Mouse (Mus musculus): ENCODE measurements around the gene Fn1. TPM values are rescaled to one million over a fixed set of nuclear protein-coding genes. Genes with fewer than 3 reads are reported as not detected.

The Fn1 gene
- polyA plus RNA-seq, 2 experiments: 232 to 628 TPM

DNA sequence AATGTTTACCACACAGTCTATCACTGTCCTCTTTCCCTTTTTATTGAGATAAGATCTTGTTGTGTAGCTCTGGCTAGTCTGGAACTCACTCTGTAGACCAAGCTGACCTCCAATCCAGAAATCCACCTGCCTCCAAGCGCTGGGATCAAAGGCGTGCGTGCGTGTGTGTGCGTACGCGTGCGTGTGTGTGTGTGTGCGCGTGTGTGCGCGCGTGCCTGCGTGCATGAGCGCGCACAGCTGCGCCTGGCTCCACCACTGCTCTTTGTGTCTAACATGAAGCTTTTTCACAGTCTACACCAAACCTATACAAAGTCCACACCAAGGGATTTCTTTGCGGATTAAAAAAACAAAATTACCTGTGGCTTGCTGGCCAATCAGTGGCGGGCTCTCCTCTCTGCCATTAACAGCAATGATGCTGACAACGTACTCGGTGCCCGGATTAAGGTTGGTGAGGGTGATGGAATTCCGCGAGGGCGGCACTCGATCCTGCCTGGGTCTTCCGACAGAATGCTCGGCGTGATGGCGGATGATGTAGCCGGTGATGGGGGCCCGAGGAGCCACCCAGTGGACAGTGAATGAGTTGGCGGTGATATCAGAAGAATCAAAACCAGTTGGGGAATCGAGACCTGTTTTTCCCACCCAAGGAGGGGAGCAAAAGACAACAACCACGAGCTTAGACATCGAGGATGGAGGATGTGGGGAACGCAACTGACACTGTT, 43.8 kb downstream of the Fn1 start:
- DNase-seq (ENCODE audit: low spot score): no peak
- no peak for TF ChIP-seq POLR2A (IDR thresholded peaks at IDR 0.05; ENCODE audit: borderline replicate concordance, extremely low read depth, insufficient read depth, insufficient read length)
- H3K36me3 ChIP-seq (ENCODE audit: control insufficient read depth, insufficient read depth, low read length): peaks cover 94% of the 10 kb centered on the region
- no peak overlapping the region for H3K9ac ChIP-seq (ENCODE audit: low read depth, low read length, severe bottlenecking)
- H3K9me3 ChIP-seq (ENCODE audit: control insufficient read depth, low read length): no peaks in the 10 kb centered on the region
- no peak overlapping the region for H3K4me3 ChIP-seq (replicated peaks; ENCODE audit: low read length)
- no peak overlapping the region for H3K4me2 ChIP-seq (replicated peaks; ENCODE audit: low read depth, low read length, severe bottlenecking)
- ATAC-seq (ENCODE audit: low FRiP score, low read depth): no peak
- 94% methylated on average over 37 of the region's 37 CpGs for WGBS
- H3K4me1 ChIP-seq (ENCODE audit: control insufficient read depth, insufficient read depth, low read length): no peaks in the 10 kb centered on the region
- no peaks in the 10 kb centered on the region for H3K27me3 ChIP-seq (ENCODE audit: control insufficient read depth, insufficient read depth, low read length)
- no peak overlapping the region for H3K27ac ChIP-seq (replicated peaks; ENCODE audit: low read depth, low read length)

DNA sequence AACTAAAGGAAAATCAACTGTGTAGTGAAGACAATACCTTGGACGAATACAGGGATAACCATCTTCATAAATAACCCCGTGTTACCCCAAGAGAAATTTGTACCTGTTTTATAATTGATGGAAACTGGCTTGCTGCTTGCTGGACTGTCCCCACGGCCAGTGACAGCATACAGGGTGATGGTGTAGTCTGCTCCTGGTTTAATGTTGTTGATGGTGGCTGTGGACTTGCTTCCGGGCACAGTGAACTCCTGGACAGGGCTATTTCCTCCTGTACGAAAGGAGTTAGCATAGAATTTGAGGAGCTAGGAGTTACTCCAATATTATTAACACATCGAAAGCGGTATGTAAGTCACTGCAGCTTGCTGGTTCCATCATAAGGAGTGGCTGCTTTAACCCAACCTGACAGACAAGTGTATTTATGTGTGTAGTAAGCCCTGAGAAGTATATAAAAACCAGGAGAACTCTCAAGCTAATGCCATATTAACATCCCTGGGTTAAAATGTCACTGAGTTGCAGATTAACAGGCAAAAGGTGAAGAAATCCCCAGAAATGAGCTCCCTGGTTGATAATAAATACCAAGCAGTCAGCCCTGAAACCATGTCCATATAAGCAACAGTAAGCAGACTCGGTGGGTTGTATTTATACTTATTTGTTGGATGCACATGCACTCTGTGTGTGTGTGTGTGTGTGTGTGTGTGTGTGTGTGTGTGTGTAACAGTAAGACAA, 46.2 kb downstream of the Fn1 start:
- no peaks in the 10 kb centered on the region for H3K4me1 ChIP-seq (ENCODE audit: control insufficient read depth, insufficient read depth, low read length)
- no peak for TF ChIP-seq POLR2A (IDR thresholded peaks at IDR 0.05; ENCODE audit: borderline replicate concordance, extremely low read depth, insufficient read depth, insufficient read length)
- WGBS: 89% methylated on average over 8 of the region's 8 CpGs
- DNase-seq (ENCODE audit: low spot score) (no peak), ATAC-seq (ENCODE audit: low FRiP score, low read depth) (no peak)
- H3K36me3 ChIP-seq (ENCODE audit: control insufficient read depth, insufficient read depth, low read length): peaks cover 91% of the 10 kb centered on the region
- H3K9ac ChIP-seq (ENCODE audit: low read depth, low read length, severe bottlenecking): no peak overlapping the region
- no peak overlapping the region for H3K27ac ChIP-seq (replicated peaks; ENCODE audit: low read depth, low read length)
- no peak overlapping the region for H3K4me2 ChIP-seq (replicated peaks; ENCODE audit: low read depth, low read length, severe bottlenecking)
- no peak overlapping the region for H3K4me3 ChIP-seq (replicated peaks; ENCODE audit: low read length)
- no peaks in the 10 kb centered on the region for H3K27me3 ChIP-seq (ENCODE audit: control insufficient read depth, insufficient read depth, low read length)
- no peaks in the 10 kb centered on the region for H3K9me3 ChIP-seq (ENCODE audit: control insufficient read depth, low read length)

DNA sequence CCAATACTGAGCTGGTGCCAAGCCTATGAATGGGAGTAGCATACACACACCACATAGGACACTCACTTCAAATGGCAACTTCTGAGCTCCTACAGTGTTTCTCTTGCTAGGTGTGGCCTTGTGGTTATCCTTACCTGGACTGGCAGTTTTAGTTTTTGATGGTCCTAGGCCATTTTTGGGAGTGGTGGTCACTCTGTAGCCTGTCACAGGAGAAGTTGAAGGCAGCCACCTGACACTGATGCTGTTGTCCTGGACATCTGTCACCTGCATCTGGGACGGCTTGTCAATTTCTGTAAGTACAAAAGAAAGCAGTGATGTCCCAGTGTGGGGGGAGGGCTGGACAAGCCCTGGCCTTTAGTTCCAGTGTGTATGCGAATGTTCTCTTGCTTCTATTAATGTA, 47.2 kb downstream of the Fn1 start:
- Histone ChIP-seq H3K4me1 (ENCODE audit: control insufficient read depth, insufficient read depth, low read length) (no peaks in the 10 kb centered on the region), H3K27ac (replicated peaks; ENCODE audit: low read depth, low read length) (no peak overlapping the region), H3K36me3 (ENCODE audit: control insufficient read depth, insufficient read depth, low read length) (peaks cover 90% of the 10 kb centered on the region), H3K9me3 (ENCODE audit: control insufficient read depth, low read length) (no peaks in the 10 kb centered on the region), H3K27me3 (ENCODE audit: control insufficient read depth, insufficient read depth, low read length) (no peaks in the 10 kb centered on the region), H3K4me3 (replicated peaks; ENCODE audit: low read length) (no peak overlapping the region), H3K4me2 (replicated peaks; ENCODE audit: low read depth, low read length, severe bottlenecking) (no peak overlapping the region), H3K9ac (ENCODE audit: low read depth, low read length, severe bottlenecking) (no peak overlapping the region)
- TF ChIP-seq POLR2A (IDR thresholded peaks at IDR 0.05; ENCODE audit: borderline replicate concordance, extremely low read depth, insufficient read depth, insufficient read length): no peak
- DNase-seq (ENCODE audit: low spot score) (no peak), ATAC-seq (ENCODE audit: low FRiP score, low read depth) (no peak)
- 96% methylated on average over 2 of the region's 2 CpGs for WGBS

DNA sequence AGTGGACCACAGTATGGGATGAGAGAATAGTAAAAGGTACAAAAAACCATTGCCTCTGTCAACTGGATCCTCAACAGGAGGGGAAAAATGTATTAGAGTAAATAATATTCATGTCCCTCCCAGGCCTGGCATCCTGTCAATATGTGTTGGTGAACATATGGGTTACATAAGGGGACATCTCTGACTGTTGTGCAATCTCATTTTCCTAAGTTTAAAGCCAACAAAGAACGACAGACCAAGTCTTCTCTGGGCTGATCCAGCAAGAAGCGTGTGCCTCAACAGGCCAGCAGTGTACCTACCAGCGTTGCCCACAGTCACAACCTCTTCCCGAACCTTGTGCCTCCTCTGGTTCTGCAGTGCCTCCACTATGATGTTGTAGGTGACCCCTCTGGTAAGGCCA, 57.6 kb downstream of the Fn1 start:
- no peak for DNase-seq (ENCODE audit: low spot score)
- Histone ChIP-seq H3K4me2 (replicated peaks; ENCODE audit: low read depth, low read length, severe bottlenecking) (no peak overlapping the region), H3K27ac (replicated peaks; ENCODE audit: low read depth, low read length) (no peak overlapping the region), H3K4me3 (replicated peaks; ENCODE audit: low read length) (no peak overlapping the region), H3K9ac (ENCODE audit: low read depth, low read length, severe bottlenecking) (no peak overlapping the region), H3K9me3 (ENCODE audit: control insufficient read depth, low read length) (no peaks in the 10 kb centered on the region), H3K36me3 (ENCODE audit: control insufficient read depth, insufficient read depth, low read length) (peaks cover 95% of the 10 kb centered on the region), H3K27me3 (ENCODE audit: control insufficient read depth, insufficient read depth, low read length) (no peaks in the 10 kb centered on the region), H3K4me1 (ENCODE audit: control insufficient read depth, insufficient read depth, low read length) (no peaks in the 10 kb centered on the region)
- WGBS: 89% methylated on average over 4 of the region's 4 CpGs
- no peak for ATAC-seq (ENCODE audit: low FRiP score, low read depth)
- TF ChIP-seq POLR2A (IDR thresholded peaks at IDR 0.05; ENCODE audit: borderline replicate concordance, extremely low read depth, insufficient read depth, insufficient read length): no peak

DNA sequence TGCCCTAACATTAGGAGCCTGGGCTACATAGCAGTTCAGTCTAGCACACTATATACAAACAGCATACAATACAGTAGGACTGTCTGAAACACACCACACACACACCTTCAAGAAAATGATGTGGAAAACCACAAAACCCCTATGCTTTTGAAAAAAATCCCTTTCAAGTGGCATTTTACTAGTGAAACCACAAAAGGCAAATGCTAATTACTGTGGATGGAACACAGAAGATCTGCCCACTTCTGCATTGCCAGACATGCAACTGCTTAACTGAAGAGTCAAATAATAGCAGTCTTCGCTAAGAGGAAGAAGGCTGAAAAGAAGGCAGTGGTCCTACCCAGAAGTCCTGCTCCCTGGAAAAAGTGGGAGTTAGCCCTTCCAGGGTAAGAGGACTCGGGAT, 58.7 kb downstream of the Fn1 start:
- Histone ChIP-seq H3K4me2 (replicated peaks; ENCODE audit: low read depth, low read length, severe bottlenecking) (no peak overlapping the region), H3K27me3 (ENCODE audit: control insufficient read depth, insufficient read depth, low read length) (no peaks in the 10 kb centered on the region), H3K27ac (replicated peaks; ENCODE audit: low read depth, low read length) (no peak overlapping the region), H3K4me3 (replicated peaks; ENCODE audit: low read length) (no peak overlapping the region), H3K9me3 (ENCODE audit: control insufficient read depth, low read length) (no peaks in the 10 kb centered on the region), H3K4me1 (ENCODE audit: control insufficient read depth, insufficient read depth, low read length) (no peaks in the 10 kb centered on the region), H3K36me3 (ENCODE audit: control insufficient read depth, insufficient read depth, low read length) (peaks cover 95% of the 10 kb centered on the region), H3K9ac (ENCODE audit: low read depth, low read length, severe bottlenecking) (no peak overlapping the region)
- WGBS: 91% methylated on average over 2 of the region's 2 CpGs
- ATAC-seq (ENCODE audit: low FRiP score, low read depth): no peak
- no peak for TF ChIP-seq POLR2A (IDR thresholded peaks at IDR 0.05; ENCODE audit: borderline replicate concordance, extremely low read depth, insufficient read depth, insufficient read length)
- no peak for DNase-seq (ENCODE audit: low spot score)
